Mouse (Mus musculus): Measurements from ENCODE around the gene Vmn1r4.

Gene Vmn1r4

DNA sequence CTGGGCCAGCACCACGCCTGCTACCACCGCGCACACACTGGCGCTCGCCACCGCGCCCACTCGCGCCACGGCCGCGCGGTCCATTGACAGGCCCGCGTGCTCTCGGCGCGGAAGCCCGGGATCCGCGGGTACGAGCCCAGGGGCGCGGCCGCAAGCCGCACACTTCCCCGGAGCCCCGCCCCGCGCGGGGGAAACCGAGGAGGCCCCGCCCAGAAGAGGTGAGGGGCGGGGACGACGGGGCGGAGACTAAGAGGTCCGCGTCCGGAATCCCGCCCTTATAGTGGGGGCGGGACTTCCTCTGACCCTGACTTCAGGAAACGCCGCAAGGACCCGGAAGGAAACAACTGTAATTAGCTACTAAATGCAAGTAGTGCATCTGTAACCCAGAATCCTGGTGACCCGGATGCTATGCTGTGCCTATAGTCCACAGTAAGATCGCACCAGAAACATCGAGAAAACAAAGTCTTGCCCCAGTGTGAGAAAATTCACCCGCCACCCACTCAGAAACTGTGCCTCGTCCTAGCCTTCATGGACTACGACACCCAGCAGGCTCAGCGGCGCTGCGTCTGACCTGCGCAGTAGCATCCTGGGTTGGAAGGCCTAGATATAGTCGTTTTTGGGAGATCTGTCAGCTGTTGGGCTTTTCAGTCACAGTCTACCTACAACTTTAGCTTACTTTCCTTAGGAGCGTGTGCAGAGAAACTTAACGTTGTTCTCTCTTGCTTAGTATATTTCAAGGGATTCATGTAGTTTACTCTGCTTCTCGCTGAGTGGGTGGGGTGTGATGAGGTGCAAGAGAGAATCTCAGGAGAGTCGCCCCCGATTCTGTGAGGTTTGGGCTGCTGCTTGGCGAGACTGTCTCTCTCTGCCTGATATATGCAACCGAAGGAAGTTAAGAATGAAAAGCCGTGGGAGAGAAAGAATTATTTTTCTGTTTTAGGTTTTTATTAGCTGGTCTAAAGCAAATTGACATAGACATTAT is at the start of gene Vmn1r4, which contains the start of gene Nt5c3:
Vmn1r4 (plus strand) TSS at position 290 of the 982 bp plus-strand sequence.
Nt5c3 (minus strand) TSS at position 207 of the 982 bp plus-strand sequence.
- peak; percentile 92 to 94 for DNase-seq

DNA sequence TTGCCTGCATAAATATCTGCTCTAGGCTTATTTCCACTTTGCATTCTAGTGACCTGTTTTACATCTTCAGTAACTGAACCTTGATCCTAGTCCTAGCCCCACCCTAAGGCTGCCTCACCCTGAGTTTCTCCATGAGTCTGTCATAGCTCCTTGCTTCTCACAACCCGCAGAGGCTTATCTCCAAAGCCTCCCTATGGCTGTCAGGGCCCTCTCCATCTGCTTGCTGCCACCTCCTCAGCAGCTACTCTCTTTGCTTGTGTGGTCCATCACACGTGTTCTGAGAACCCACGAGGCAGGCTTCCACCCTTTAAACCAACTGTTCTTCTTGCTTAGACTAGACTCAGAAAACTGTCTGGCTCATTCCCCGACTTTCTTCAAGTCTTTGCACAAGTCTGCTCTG is 46.9 kb upstream of the Vmn1r4 start:
- no peak for DNase-seq

DNA sequence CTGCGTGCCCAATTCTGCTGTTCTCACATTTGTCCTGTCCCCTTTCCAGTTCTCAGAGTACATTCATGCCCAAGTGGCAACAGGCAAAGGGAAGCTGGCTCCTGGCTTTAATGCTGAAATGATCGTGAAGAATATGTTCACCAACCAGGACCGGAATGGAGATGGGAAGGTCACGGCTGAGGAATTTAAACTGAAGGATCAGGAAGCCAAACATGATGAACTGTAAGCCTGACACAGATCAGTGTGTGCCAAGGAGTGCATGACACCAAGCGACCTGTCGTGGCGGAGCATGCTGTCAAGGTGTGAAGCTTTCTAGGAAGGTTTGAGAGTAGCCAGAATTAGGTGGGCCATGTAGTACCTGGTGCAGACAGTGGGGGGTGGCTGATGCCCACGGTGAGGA is 45.8 kb upstream of the Vmn1r4 start:
- no peak for DNase-seq

DNA sequence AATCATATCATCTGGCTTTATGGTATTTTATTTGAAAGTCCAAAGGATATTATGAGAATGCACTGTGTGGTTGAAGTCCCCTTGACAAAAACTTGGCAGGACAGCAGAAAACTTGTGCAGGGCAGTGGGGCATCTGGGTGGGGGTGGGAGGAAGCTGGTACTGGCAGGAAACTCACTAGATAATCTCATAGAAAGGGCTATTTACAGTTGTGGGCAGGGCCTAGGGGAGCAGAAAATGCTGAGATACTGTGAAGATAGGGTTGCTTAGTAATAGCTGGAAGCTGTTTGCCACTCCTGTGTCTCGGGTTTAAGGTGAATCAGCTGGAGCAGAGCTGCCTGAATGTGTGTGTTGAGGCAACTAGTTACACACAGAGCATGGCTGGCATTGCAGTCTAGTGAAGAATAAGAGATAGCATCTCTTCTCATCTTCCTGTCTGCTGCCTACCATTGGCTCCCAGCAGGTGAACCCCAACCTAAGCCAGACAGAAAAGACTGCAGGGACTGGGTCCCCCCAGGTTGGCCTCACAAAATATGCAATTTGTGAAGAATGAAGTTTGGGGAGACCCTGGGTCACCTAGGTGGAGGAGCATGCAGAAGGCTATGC is 44.4 kb upstream of the Vmn1r4 start:
- no peak for DNase-seq

DNA sequence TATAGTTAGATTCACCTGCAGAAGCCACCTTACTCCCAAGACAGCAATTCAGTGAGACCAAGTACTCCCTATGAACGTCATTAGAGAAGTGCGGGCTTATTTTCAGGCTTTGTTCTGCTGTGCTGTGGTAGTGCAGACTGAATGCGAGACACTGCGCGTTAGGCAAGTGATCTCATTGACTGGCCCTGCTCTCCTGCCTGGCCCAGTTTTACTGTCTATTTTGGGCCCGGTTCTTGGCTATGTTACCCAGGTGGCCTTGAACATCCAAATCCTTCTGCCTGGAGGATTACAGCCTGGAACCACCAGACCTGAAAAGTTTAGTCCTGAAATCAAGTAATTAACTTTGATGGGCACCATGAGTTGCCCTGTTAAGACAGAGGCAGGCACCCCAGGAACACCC is 35.3 kb upstream of the Vmn1r4 start:
- DNase-seq, result no peak

DNA sequence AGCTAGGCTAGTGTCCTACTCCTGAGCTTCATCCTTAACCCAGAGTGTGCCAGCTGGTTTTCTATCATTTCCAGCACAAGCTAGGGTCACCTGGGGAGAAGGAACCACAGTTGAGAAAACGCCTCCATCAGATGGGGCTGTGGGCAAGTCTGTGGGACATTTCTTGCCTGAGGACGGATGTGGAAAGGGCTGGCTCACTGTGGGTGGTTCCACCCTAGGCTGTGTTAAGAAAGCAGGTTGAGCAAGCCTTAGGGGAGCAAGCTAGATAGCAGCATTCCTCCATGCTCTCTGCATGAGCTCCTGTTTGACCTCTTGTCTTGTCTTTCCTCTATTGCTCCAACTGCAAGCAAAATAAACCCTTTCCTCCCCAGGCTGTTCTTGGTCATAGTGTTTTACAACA is 33.1 kb upstream of the Vmn1r4 start:
- no peak for DNase-seq

DNA sequence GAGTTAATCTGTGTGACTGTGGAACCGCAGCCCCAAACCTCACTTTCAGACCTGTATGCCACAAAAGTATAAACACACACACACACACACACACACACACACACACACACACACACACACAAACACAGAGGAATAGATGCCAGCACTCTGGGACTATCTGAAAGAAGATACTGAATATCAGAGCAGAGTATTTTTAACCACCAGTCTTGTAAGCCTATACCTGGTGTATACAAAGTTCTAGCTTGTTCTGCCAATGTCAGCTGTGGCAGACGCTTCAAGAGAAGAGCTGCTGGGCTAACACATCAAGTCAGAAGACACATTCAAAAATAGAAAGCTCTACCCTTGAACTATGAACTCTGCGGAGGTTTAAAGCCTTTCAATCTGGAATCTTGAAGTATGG is 24.2 kb upstream of the Vmn1r4 start:
- DNase-seq, result no peak

DNA sequence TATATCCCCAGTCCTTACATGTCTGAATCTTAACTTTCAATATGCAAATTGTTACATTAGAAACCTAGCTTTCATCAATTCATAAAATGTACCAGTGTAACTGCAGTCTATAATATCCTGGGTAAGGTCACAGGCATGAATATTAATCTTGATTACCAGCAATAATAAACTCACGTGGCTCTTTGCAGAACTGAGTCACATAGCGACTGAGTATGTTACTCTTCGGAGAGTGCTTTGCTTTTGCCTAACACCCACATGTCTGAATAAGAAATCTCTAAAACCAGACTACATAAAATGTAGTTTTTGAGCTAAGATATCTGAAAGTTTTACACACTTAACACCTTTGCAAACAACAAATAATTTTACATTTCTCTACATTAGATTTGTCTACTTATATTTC is 22.5 kb upstream of the Vmn1r4 start:
- DNase-seq, result no peak

DNA sequence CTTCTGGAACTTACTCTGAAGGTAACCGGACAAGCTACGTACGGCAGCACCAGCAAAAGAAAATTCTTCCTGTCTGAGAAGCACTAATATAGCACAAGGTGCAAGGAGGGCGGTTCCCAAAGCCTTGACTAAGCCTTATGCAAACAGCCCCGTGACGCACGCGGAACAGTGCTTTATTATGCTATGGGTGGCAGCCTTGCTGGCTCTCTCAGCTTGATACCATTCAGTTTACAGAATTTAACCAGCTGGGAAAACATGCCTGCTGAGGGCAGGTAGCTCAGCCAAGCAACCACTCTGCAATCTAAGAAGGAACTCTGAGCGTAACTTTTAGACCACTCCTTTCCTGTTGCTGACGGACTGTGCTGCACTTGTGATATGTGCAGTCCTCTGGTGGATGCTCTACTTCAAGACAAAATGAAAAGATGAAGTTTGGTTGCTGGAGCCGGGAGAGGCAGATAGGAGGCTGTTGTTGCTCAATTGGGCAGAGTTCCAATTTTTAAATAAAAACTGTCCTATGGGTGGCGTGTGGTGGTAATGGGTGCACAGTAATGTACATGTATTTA is 21.9 kb upstream of the Vmn1r4 start:
- peak; percentile 84 to 90 for DNase-seq

DNA sequence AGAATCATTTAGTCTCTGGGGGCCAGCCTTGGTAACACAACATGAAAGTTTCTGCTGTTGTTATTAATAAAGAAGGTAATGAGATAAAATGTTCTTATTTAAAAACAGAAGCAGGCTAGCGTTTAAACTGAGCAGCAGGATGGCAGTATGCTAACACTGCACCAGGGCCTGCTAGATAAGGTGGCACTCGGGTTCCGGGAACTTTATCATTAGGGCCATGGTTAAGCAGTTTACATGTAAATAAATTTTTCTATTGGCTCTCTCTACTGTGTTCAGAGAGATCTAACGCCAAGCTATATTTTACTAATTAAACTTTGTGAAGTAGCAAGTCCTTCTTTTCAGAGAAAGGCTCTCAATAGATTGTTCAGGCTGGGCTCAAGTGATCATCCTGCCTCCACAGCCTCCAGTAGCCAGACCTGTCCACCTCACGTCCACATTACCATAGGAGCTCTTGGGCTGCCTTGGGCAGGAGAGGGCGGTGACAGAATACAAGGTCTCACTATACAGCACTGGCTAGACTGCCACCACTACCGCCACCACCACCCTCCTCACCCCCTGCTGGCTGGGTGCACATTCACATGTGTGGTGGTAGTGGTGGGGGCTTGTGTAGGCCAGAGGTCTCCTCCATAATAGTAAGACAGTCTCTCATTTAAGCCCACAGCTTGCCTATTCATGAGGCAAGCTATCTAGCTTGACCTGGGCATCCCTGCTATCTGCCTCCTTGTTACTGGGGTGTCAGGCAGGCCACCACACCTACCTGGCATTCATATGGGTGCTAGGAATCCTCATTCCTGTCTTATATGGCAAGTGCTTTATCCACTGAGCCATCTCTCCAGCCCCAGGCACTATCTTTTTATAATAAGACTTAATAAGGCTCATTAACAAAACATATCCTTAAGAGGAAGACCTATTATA is 21.0 kb upstream of the Vmn1r4 start:
- DNase-seq, result no peak

DNA sequence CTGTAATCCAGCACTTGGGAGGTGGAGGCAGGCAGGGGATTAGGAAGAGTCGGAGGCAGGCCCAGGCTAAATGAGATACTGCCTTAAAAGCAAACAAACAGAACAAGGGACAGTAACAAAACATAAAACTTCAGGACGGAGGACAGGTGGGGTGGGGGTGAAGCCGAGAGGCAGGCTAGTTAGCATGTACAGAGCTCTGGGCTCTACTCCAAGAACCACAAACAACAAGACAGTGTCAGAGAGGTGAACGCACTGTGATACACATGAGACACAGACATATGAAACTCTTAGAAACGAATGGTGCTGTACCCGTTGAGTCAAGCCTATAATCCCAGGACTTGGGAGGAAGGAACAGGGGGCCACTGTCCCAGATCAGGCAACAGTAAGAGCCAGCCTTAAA is 20.0 kb upstream of the Vmn1r4 start:
- no peak for DNase-seq

DNA sequence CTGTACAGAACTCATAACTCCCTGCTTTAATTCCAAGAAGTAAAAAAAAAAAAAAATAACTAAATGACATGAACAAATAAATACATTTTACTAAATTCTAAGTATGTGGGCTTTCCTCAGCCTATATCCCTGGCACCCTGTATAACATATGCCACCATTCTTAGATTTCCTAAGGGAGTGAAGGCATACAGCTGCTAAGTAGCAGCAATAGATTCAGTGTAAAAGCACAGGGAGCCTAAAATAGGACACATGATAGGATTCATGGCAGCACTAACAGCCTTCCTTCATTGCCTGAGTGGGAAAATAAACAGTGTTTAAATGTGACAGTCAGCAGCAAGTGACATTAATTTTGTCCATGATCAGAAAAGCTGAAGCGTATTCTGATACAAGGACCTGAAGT is 19.5 kb upstream of the Vmn1r4 start:
- no peak for DNase-seq

DNA sequence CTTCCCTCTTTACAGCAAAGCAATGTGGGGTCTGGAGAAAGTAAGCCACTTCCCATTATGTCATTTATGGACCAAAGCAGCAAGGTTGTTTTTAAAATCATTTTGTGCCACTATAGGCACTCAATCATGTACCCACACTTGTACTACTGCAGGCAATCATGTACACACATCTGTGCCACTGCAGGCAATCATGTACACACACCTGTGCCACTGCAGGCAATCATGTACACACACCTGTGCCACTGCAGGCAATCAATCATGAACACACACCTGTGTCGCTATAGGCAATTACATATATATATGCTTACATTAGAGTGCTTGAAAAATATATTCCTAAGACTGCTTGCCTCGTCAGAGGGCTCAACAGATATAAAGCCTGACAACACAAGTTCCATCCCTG is 18.8 kb upstream of the Vmn1r4 start:
- no peak for DNase-seq

DNA sequence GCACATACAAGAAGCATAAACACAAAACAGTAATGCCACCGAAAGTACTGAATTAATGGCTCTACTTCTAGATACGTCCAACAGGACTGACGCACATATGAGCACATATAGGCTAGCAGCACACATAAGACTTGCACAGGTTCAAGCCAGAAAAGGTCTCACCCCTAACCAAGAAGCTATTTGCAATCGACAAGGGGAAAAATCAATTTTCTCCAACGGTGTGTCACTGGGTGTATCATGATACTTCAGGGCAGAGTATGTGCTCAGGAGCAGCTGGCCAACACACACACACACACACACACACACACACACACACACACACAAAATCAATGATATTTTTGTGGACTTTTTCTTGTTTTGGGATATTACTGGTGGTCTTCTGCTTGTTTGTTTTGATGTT is 18.3 kb upstream of the Vmn1r4 start:
- DNase-seq, result no peak

DNA sequence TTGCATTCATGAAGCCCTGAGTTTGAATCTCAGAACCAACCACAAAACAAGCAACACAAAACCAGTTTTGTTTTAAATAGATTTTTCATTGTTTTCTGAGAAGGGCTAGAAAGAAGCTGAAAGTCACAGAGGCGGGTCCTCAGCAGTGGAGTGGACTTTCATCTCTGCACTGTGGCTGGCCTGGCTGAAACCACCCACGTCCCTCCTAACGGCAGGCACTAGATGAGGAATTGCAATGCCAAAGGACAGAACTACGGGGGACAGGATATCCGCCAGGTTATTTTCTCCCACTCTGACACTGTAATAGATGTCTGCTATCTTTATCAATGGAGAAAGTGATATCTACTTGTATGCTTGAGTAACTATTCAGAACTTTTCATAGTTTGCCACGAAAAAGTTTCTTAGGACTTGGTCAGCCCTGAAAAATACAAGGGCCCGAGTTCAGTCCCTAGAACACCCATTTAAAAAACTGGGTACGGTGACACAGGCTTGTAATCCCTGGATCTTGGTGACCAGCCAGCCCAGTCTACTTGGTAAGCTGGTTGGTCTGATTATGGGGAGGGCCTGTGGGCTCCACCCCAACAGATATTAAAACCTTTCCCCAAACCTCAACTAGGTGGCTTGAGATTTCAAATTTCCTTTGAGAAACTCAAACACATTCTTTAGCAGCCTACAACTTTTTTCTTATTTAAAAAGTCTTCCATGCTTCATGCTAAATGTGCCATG is 17.5 kb upstream of the Vmn1r4 start:
- no peak for DNase-seq

DNA sequence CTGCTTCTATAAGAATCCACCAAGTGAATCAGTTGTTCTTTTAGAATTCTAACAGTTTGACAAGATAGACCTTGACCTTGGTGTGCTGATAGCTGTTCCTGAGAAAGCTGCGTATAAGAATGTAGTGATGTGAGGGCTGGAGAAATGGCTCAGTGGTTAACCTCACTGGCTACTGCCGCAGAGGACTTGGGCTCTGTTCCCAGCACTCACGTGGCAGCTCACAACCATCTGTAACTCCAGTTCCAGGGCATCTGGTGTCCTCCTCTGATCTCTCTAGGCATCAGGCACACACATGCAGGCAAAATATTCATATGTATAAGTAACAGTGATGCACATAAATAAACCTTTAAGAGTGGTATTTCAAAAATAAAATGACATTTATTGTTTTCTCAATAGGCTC is 15.8 kb upstream of the Vmn1r4 start:
- DNase-seq, result no peak

DNA sequence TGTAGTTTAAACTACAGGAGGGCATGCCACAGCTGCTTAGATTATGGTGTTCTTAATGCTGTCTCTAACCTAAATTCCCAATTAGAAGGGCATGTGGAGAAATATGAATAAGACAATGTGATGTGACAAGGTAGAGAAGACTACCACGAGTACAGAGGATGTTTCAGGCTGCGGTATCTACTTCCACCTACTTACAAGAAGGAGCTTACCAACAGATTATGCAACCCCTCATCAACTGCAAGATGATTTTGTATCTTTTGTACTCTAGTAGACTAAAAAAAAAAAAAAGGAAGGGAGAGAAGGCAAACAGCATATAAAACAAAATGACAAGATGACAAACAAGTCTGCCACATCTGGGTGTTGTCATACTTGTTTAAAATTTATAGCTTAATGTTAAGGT is 15.4 kb upstream of the Vmn1r4 start:
- no peak for DNase-seq

DNA sequence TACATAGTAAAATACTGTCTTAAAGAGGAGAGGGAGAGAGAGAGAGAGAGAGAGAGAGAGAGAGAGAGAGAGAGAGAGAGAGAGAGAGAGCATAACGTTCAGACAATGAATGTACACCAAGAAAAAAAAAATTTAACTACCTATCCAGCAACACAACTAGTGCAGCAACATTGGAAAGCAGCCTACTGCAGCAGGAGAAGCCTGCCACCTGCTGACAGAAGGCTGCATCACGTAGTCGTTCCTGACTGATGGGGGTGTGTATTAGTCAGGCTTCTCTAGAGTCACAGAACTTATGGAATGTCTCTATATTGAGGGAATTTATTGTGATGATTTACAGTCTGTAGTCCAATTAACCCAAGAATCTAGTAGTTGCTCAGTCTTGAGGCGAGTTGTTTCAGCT is 14.9 kb upstream of the Vmn1r4 start:
- DNase-seq, result peak; percentile 53 to 69

DNA sequence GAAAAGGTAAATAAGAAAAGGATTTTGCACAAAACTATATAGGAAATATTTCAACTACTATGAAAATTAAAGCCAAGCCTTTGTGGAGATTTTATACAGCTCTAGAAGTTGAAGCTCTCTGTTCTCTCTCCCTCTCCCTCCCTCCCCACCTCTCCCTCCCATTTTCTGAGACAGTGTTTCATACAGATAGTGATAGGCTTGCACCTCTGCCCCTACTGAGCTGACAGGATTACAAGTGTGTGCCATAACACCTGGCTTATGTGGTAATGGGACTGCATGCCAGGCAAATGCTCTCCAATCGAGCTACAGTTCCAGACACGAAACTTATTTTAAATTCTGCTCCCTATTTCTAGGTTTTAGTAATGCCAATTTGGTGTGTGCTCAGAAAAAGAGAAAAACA is 12.9 kb upstream of the Vmn1r4 start:
- no peak for DNase-seq

DNA sequence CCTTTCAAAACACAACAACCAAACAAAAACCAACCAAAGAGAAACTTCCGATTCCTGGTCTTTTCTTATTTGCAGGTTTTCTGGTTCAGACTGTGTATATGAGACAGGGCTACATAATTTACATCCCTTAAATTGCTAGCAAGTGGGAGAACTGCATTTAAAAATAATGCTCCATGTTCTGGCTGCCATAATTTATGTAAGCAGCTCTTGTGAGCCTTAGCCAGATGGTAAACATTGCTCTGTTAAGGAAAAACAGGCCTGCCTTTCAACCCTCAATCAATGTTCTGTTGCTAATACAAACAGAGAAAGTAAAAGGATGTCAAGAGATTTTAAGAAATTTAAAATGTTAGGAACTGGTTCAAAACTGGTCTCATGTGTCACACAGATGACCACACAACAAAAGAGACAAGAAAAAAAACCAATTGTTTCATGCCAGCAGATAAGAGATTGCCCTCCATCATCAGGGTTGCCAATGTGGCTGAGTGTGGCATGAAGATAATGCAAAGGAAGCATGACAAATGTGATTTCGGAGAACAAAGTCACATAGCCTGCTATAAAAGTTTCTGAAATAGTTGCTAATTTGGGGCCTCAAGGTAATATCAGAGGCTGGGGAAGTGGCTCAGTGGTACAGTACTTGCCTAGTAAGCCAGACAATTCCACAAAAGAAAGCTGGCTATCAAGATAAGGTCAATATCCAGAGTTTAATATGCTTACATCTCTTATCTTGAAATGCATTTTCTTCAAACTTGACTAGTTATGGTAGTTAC is 10.5 kb upstream of the Vmn1r4 start:
- DNase-seq, result no peak

DNA sequence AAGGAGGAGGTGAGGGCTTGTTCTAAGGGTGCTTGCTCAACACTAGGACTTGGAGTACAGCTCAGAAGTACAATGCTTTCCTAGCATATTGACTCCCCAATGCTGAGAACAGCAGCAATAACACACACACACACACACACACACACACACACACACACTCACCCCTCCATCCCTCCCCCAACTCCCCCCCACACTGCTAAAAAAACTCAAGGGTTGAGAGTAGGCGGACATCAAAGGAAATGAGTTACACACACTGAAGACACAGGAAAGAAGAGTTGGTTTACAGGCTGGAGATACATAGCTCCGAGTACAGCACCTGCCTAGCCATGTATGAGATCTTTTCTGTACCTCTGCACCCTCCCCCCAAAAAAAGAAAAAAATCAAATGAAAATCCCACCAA is 7.5 kb upstream of the Vmn1r4 start:
- DNase-seq, result no peak
